Mouse (Mus musculus) right cerebral cortex, postnatal 25 days (tissue): Measurements from ENCODE around the gene Pard3.

Experiments used
- DNase-seq: peaks from one replicate; pipeline ENCODE4 v3.0.0; 2022

Pard3 gene

DNA sequence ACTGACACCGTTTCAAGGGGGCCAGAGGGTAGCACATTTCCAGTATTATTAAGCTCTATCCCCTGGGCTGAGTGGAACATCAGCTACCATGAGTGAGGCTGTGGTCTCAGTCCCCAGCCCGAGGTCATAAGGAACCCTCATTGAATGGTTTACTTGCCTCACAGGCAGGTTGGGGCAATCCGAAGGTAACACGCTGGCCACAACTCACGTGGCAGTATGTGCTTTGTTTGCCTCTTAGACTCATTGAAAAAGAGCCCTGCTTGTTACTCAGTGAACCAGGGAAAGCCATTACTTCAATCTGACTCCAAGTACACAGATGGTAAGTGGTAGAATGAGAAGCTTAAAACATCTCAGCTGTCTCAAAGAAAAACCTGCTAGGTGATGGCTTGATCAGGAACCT lies 236.8 kb downstream of the Pard3 start:
- DNase-seq: no peak

- DNase-seq: no peak
Measured at GRCm38 (mm10) chr8:127302847-127303445, 239.3 kb downstream of the Pard3 start.

GRCm38 (mm10) chr8:127307026-127307425 lies 243.3 kb downstream of the Pard3 start:
- no peak for DNase-seq

DNA sequence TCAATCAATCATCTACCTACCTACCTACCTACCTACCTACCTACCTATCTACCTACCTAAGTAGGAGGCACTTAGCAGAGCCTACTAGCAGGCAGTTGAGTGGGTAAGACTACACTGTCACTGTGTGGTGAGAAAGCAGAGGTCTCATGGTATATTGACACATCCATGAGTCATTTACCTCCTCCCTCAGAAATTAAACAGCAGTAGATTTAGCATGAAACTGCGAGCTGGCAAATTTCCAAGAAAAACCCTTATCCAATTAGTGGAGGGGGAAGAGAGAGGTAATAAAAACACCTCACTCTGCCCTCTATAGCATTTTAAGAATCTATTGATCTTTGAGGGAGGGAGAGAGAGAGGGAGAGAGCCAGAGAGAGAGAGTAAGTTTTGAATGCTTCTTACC lies 245.7 kb downstream of the Pard3 start:
- no peak for DNase-seq

DNA sequence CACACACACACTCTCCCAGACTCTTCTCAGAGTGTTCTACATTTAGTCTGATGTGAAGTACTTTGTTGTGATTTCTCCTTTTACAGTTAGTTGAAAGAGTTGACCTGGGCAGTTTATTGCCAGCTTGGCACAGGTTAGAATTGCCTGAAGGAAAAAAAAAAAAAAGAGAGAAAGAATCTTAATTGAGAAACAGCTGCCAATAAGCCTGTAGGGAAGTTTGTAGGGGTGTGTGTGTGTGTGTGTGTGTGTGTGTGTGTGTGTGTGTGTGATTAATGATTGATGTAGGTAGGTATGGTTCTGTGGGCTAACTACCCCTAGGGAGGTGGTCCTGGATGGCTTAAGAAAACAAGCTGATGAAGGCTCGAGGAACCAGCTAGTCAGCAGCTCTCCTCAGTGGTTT lies 252.1 kb downstream of the Pard3 start:
- DNase-seq: no peak

GRCm38 (mm10) chr8:127317914-127318313 lies 254.2 kb downstream of the Pard3 start:
- no peak for DNase-seq

- DNase-seq: no peak
Measured at GRCm38 (mm10) chr8:127318377-127319159, 254.9 kb downstream of the Pard3 start.

GRCm38 (mm10) chr8:127320930-127321329 lies 257.2 kb downstream of the Pard3 start:
- no peak for DNase-seq

DNA sequence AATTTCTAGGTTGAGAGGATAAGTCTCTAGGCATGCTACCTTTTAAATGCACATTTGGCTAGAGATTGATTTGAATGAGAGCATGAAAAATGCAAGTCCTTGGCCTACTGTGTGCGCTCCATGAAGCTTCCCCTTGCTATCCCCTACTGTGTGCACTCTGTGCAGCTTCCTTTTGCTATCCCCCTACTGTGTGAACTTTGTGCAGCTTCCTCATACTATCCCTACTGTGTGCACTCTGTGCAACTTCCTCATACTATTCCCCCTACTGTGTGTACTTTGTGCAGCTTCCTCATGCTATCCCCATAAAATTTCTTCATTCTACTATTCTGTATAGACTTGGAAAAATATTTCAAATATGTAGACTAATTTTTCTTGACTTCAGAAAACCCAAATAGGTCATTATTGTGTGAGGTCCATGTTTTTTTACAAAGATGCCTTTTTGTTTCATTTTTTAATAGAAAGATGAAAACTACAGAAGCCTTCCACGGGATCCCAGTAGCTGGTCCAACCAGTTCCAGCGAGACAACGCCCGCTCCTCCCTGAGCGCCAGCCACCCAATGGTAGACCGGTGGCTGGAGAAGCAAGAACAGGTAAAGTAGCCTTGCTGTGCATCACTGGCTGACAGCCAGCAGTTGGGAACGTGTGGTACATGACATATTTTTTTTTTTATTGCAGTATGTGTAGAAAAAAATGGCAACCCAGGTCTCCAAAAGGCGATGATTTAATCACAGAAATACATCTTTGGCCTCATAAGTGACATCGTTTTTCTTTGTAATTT lies 260.1 kb downstream of the Pard3 start:
- DNase-seq: no peak

GRCm38 (mm10) chr8:127324836-127325570 lies 261.3 kb downstream of the Pard3 start:
- DNase-seq: no peak

- no peak for DNase-seq
Measured at GRCm38 (mm10) chr8:127325749-127326148, 262.1 kb downstream of the Pard3 start.

DNA sequence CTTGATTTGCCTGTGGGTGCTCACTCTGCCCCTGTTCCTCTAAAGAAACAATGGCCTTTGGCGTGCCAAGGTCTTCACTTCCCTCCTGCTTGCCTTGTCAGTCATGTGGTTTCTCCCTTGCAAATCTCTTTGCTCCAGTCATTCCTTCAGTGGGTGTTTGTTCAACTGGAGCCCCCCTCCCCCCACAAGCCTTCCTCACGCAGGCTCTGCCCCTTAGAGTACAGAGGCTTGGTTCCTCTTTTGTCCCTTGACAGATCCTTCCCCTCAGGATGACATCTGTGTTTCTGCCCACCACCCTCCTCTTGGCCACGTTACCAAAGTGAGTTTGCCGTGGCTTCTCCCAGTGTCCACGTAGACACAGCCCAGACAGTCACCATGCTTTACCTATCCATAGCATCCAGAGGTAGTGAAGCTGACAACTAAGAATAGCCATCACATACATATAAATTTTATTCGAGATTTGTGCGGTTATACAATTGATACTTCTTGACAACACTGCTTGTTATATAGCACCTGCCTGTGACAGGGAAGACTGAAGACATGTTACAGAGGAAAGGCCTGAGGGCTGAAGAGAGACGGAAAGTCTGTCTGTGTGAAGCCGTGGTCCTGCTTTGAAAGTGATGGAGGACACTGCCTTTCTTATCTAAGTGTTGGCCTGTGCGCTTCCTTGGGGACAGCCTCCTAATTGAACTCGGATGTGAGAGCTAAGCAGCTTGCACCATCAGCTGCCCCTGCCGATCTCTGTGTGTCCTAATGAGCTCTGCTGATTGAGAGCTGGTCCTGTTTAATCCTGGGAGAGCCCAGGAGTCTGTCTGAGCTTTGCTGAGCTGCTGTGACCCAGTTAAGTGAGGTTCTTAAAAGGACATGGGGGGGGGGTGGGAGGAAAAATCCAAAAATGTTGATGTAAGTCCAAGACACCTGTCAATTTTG lies 266.8 kb downstream of the Pard3 start:
- no peak for DNase-seq

DNA sequence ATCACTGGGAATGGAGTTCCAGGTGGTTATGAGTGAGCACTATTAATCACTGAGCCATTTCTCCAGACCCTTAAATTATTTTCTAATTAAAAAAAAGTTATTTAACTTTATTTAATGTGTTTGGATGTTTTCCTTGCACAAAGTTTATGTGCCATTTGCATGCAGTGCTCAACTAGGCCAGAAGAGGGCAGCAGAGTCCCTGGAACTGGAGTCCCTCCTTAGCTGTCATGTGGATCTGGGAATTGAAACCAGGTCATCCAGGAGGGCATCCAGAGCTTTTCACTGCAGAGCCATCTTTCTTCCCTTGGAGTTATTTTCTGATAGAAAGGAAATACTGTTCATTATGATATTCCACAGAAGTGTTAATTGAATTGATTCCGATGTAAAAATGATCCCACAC lies 268.1 kb downstream of the Pard3 start:
- no peak for DNase-seq

GRCm38 (mm10) chr8:127335216-127335615 lies 271.5 kb downstream of the Pard3 start:
- no peak for DNase-seq

DNA sequence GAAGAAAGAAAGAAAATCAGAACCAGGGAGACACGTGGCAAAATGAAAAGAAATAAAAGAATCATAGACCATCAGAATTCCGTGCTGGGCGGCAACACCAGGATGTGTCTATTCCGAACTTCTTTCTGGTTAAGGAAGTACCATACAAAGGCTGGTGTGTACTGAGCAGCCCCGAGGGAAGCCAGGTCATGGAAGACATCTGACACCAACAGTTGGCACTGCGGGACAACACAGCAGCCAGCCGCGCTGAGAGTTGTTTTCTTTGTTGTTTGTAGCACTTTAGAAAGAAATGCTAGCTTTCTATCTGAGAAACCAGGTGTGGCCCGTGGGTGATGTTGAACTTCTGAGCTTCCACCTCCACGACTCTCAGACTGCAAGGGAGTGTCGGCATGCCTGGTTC lies 274.5 kb downstream of the Pard3 start:
- DNase-seq: no peak

GRCm38 (mm10) chr8:127341046-127341445 lies 277.4 kb downstream of the Pard3 start:
- no peak for DNase-seq

- DNase-seq: no peak
Measured at GRCm38 (mm10) chr8:127343115-127343514, 279.4 kb downstream of the Pard3 start.

DNA sequence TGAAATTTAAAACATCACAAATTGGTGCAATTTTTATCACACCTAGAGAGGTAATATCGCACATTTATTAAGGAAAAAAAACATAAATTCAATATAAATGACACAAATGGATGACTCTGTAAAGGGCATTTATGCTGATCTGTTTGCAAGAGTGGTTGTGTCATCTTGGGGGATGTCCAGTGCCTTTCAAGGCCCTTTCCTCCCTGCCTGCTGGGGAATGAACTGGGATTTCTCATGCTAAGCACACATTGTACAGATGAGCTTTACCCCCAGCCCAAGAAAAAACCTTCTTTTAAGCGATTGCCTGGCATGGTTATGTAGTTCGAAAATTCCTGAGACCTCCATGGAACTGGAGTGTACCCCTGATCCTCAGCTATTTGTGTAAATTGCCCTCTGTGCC lies 280.7 kb downstream of the Pard3 start:
- DNase-seq: no peak

DNA sequence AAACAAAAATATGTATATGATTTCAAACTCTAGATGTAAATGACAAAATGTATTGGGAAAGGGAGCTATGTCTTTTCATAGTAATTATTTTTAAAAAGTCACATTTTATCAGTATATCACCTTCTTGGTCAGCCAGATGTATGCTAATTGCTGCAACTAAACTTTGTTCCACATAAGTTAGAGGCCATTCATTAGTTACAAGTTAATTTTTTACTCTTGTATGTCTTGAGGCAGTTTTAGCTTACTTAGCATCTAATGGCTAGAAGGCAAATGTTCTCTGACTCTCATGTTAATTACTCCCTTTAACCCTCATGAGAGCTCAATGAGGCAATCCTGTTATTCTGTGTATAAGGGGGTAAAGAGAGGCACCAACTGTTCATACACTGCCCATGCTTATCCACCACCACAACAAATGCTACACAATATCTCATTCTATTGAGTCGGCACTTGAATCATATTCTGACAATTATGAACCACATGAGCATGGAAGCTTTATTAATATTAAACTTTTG lies 282.3 kb downstream of the Pard3 start:
- no peak for DNase-seq

- no peak for DNase-seq
Measured at GRCm38 (mm10) chr8:127347890-127348495, 284.3 kb downstream of the Pard3 start.

DNA sequence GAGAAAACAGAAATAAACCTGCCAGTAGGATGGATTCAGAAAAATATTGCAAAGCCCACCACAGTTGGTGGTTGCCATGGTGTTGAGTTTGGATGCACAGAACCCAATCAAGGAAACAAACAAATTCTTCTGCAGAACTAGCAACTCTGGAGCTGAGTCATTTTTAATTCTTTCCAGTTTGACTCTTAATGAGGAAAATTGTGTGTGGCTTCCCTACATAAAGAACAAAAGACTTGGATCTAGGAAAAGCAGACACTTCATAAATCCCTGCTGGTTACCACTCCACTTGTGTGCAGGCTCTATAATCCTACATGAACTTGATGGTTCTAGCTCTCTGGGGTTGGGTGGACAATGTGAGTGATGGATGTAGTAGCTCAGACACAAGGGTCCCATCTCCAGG lies 298.1 kb downstream of the Pard3 start:
- no peak for DNase-seq
